Mouse (Mus musculus) heart, postnatal 4 days (tissue): ENCODE data around the gene Fam227a. TPM values are rescaled to one million over a fixed set of nuclear protein-coding genes. Genes with fewer than 3 reads are reported as not detected.
A peak's percentile ranks its signal among the peaks of the same experiment; 100 is the strongest.
"Not testable (repeated sequence)": the region's sequence is repeated elsewhere in the genome, so short reads cannot be mapped to it uniquely, and the experiment has no call there.

Experiments used
- DNase-seq: peaks from one replicate; pipeline ENCODE4 v3.0.0; 2021
- total RNA-seq, 2 experiments: library from RNA; stranded (reverse); gene quantifications; 2 replicates each; pipeline ENCODE4 v1.2.3; 2021

Fam227a gene
- total RNA-seq, 2 experiments from 2014 or later, result 1.0 to 1.2 TPM

DNA sequence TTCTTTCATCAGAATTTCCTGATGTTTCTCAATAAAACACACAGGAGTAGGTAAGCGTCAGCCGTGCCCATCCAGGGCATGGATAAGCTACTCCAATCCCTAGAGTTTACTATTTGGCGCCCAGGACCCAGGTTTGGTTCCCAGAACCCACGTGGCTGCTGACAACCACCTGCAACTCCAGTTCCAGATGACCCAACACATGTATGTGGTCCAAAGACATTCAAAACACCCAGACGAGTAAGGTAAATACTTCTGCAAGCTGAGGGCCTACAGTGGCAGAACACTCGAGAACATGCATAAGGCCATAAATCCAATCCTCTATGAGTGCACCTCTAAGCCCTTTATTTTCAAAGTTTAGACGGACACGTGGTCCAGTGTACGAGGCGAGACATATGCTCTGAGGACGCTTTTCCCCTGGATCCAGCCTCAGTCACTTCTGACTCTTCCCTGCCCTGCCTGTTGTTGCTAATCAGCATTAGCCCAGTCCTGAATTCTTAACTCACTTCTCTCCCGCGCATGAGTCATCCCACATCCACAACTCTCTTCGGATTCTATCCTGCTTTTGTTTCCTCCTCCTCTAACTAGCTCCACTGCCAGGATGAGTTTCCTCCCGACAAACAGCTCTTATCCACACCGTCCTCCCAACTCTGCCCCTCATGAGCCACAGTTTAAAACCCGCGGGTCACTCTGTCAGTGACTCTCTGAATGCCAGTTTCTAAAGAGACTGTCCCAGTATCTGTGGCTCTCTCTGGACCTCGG is 25.1 kb upstream of the Fam227a start:
- DNase-seq, result no peak

DNA sequence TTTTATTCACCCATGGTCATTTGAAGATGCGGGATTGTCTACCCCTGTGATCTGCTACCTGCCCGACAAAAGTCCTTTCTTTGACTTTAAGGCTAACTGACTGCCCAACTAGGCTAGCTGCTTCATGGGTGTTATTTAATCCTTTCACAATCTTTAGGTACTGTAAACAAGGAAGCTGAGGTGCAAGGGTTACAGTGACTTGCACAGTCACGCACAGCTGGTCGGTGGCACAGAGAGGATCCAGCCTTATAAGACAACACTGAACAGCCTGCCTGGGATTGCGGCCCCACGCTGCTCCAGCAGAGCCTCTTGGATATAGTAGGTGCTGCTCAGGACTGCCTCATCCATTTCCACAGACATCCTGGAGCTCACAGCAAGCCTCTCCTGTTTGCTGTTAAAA is 24.4 kb upstream of the Fam227a start:
- DNase-seq, result no peak

DNA sequence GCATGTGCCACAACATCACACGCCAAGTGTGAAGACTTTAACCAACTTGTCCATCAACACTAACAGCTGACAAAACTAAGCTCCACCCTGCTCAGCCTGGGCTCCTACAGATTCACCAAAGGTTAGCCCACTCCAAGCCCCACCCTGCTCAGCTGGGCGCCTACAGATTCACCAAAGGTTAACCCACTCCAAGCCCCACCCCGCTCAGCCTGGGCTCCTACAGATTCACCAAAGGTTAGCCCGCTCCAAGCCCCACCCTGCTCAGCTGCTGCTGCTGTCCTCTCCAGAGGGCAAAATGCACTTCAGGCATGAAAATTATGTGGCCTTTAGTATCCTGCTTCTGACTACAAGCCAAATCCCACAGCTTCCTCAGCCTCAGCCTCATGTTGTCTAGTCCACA is 23.2 kb upstream of the Fam227a start:
- no peak for DNase-seq

DNA sequence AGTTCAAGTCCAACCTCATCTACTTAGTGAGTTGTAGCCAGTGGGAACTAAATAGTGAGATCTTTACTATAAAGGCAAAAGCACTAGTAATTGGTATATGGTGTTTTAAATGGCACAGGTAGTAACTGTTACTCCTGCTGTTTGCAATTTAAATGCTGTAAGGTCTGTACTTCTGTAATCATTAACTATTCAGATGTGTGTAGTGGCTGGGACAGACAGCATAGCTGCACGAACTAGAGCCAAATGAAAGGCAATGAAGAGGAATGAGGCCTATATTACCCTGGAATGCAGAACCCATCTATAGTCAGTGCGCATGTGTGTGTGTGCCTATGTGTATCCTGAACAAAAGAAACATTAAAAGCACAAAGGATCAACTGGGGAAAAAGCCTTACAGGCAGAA is 19.2 kb upstream of the Fam227a start:
- DNase-seq, result no peak

DNA sequence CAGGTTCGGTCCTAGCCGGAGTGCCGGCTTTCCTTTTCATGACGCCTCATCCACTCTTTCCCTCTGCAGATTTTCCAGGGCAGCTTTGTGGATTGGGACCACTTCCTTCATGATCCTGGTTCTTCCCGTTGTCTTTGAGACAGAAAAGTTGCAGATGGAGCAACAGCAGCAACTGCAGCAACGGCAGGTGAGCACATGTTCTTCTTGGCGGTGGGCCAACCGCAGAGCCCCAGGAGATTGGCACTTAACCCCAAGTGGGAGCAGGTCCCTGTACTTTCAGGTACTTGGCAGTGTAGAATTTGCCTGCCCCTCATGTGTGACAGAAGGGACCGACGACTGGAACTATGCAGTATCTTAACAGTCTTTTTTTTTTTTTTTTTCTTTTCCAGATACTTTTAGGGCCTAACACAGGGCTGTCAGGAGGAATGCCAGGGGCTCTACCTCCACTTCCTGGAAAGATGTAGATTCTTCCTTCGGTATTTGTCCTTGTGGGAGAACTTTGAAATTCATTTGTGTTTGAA is 13.1 kb upstream of the Fam227a start:
- not testable (repeated sequence) for DNase-seq

DNA sequence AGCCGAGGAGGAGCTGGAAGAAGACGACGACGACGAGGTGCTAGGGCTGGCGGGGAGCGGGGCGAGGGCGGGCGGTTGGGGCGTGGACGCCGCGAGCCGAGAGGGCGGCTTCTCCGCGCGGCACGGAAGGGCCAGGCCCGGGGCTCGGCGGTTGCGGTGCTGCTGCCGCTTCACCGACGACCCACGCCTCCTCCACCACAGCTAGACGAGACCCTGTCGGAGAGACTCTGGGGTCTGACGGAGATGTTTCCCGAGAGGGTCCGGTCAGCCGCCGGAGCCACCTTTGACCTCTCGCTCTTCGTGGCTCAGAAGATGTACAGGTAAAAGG is 12.2 kb upstream of the Fam227a start:
- no peak for DNase-seq

DNA sequence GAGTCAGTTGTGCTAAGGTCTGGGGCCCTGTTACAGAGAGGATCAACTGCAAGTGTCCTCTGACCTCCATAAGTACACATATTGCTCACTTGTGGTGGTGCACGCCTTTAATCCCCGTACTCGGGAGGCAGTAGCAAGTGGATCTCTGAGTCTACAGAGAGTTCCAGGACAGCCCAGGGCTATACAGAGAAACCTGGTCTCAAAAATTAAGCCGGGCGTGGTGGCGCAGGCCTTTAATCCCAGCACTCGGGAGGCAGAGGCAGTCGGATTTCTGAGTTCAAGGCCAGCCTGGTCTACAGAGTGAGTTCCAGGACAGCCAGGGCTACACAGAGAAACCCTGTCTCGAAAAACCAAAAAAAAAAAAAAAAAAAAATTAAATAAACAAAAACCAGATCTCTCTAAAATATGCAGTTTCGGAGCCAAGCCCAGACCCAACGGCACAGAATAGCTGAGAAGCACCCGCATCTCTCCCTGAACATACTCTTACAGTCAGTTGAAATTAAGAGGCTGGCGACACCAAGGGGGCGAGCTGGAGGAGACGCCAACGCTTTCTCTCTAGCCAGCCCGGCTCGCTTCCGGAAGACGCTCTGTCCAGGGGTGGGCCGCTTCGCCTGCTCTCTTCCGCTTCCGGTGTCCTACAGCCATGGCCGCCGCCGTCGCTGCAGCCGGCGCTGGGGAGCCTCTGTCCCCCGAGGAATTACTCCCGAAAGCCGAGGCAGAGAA is 11.7 kb upstream of the Fam227a start, which contains the start of gene Tomm22:
TSS of gene Tomm22 (plus strand) at position 613 of the 723 bp plus-strand sequence.
- peak; percentile 91 for DNase-seq

DNA sequence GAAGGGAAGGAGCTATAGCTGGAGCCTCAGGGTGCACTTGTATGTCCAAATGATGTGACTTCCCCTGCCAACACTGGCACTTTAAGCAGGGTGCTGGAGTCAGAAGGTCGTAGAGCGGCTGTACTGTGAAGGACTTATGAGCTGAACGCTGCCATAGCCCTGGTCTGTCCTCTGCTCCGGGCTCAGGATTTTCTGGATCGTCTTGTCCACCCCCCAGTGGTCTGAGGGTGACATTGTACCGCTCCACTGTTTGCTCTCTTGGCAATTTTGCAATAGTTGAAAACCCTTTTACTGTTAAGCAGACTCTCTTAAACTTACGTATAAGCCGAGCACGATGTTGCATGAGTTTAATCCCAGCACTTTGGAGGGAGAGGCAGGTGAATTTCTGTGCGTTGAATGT is 10.4 kb upstream of the Fam227a start:
- DNase-seq, result peak; percentile 43

DNA sequence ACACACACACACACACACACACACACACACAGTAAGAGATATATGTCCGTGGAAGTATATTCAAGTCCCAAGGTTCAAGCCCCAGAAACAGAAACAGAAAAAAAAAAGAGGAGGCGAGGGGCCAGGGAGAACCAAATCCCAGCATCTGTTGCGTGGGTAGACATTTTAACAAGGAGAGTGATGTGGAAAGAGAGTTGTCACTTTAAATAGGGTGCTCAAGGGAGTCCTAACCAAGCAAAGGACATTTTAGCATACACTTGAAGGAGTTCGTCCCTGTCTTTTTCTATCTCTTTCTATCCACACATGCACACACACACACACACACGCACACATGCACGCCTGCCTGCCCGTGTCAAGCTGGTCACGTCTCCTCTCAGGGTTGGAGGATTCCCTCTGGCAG is 5.9 kb upstream of the Fam227a start:
- DNase-seq, result no peak

DNA sequence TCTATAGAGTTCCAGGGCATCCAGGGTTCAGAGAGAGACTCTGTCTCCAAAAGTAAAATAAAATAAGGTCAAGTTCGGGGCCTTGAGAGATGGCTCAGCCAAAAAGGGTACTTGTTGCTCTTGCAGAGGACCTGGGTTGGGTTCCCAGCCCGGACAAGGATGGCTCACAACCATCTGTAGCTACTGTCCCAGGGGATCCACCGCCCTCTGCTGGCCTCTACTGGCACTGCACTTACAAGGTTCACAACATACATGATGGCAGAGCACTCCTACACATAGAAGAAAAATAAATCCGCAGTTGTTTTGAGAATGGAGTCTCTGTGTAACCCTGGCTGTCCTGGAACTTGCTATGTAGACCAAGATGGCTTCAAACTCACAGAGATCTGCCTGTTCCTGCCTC is 3.1 kb upstream of the Fam227a start:
- peak; percentile 56 for DNase-seq

DNA sequence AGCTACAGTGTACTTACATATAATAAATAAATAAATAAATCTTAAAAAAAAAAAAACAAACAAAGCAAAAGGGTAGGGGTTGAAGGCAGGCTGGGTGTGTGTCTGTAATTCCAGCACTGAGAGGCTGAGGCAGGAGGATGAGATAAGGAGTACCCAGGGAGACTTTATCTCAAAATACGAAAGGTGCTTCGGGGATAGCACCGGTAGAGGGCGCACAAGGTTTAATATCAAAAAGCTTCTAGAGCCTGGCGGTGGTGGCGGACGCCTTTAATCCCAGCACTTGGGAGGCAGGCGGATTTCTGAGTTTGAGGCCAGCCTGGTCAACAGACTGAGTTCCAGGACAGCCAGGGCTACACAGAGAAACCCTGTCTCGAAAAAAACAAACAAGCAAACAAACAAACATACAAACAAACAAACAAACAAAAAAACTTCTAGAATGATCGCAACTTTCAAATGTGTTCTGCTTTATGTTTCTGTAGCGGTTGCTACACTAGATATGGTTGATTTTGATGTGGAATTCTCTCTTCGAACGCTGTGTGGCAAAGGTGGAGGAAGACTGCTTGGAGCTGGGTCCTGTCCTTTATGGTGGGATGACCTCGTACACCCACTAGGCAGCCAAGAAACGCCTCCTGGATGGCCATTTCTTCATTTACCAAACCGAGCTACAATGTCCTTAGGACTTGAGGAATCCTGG is 772 bp downstream of the Fam227a start:
- peak; percentile 87 for DNase-seq

DNA sequence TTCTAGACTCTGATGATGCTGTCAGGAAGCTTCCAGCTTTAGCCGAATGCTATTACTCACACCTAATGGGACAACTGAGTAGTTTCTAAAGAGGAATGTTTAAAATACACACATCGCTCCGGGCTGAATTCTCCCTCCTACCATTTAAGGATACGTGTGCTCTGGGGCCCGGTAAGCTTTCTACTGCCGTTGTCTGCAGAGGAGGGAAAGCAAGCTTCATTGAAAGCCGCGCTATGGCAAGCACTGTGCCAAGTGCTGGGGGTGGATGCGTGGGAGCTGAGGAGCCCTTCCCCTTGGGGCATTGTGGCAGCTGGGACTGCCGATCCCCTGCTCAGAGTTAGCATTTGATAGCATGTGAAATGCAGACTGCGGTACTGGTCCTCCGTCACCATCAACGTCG is 2.3 kb downstream of the Fam227a start:
- DNase-seq, result no peak

DNA sequence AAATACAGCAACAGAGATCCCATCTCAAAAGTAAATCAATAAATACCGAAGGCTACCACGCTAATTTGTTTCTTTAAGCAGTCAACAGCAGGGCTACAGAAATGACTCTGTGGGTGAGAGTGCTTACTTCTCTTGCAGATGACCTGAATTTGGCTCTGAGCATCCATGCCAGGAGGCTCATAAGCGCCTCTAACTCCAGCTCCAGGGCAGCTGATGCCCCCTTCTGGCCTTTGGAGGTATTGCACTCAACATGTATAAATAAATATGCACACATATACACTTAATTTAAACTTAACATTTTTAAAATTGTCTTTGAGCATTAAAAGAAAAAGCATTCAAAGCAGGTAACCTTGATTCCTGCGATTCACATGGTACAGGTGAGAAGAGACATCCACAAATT is 7.3 kb downstream of the Fam227a start:
- no peak for DNase-seq

DNA sequence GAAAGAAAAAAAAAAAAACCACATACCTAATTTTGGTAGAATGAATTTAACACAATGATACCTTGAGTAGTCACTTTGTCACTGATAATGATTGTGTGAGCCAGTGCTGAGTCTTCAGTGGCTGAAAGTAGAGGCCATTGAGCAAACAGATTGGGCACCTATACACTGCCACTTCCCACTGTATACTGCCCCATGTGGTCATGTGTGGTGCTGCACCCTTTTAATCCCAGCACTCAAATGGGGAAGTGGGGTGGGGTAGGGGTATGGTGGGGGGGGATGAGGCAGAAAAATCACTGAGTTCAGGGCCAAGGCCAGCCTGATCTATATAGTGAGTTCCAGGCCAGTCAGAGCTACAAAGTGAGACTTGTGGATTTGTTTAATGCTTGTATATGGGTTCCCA is 8.2 kb downstream of the Fam227a start:
- peak; percentile 58 for DNase-seq

DNA sequence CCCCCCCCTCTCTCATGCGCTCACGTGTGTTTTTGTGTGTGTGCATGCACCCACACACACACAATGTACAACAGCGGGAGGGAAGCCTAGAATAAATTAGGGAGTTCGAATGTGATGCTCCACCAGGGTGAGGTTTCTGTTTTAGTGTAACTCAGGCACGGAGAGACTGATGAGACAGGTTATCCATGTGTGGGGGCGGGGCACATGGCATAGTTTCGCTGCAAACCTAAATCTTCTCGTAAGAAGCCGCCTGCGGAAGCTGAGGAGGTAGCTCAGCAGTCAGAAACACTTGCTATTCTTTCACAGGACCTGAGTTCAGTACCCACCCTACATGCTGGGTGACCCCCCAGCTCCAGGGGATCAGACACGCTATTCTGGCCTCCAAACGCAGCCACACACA is 10.6 kb downstream of the Fam227a start:
- no peak for DNase-seq

DNA sequence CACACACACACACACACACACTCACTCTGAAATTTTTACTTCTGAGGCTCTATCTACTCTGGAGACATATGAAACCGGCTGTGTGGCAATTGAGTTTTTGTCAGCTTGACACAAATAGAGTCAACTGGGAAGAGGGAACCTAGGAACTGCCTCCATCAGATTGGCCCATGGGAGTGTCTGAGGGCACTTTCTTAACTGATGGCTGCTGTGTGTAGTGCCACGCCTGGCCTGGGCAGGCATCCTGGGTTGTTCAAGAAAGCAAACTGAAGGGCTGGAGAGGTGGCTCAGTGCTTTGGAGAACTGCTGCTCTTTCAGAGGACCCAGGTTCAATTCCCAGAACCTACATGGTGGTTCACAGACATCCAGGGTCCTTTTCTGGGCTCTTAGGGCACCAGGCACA is 13.3 kb downstream of the Fam227a start:
- no peak for DNase-seq

DNA sequence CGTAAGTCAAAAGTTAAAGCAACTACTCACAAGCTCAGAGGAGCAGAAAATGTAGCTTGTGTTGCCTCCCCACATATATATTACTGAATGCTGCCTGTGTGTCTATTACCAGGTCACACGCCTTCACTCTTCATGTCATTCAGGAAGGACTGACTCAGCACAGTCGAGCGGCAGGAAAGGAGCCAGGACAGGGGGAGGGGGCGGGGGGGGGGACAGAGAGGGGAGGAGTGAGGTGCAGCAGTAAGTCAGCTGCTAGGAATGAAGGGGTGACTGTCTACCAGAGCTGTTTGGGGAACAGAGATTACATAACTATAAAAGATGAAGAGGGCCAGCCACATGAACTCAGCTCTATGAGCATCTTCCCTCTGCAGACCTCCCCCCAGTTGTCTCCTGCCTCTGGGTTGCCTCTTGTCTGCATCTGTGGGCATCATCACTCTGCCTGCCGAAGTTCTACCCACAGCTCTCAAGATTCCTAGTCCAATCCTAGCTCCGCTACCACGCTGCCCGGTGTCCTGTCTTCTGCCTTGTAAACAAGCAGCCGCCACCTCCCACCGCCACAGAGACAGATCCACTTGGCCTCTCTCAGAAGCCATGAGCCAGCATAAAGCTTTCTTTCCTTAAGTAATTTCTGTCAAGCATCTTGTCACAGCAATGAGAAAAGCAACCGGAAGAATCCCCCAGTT is 17.5 kb downstream of the Fam227a start:
- no peak for DNase-seq

DNA sequence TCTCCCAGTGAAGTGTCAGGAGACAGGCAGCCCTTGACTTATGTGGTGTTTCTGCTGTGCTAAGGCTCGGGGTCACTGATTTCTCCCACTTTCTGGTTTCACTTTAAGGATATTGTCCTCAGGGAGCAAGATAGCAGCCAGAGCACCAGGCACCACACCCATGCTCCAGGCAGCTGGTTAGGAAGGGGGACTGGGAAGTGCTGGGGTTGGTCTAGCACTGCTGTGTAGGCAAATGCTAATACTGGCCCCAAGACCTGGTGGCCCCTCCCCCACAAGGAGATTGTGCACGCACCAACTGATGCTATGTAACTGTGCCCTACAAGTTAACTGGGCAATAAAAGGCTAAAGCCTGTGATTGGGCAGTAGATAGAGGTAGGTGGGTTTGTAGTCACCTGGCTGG is 28.3 kb downstream of the Fam227a start:
- DNase-seq, result no peak

DNA sequence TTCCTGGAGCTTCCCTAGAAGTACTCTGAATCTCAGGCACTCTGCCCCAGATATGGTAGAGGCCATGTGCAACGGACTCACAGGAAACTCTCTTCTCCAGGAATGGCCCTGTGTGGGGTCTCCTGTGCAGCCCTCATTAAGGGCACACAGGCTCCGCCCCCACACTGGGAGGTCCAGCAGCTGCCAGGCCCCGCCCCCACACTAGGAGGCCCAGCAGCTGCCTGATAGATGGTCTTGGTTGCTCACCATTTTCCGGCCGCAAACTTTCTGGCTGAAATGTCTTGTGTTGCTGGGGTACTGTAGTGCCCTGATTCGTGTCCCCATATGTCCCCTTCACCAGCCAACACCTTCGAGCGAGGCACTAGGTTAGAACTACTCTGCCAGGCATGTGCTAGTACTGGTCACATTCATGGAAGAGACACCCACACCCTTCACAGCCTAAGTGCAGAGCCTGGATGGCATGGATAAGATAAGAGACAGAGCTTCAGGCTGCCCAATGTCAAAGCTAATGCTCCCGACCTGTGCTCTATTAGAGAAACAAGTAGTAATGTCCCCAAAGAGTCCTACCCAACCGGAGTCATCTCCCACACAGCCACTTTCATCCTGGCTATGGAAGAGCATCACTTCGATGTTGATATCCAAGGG is 38.9 kb downstream of the Fam227a start:
- DNase-seq, result no peak

DNA sequence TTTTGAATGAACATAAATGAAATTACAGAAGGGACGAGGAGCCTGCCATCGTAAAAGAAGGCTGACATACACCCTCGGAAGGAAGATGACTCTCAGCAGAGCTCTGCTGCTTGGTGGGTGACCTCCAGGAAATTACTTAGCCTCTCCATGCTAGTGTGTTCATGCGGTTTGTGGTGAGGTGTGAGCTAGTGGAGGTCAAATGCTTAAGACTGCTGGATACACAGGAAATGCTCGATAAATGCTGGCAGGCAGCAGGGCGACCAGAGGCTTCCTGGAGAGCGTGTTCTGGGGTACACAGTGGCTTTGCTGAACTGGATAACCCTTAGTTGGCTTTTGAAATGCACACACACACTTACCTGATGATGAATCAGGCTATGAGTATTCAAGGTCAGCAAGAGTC is 40.3 kb downstream of the Fam227a start:
- no peak for DNase-seq

DNA sequence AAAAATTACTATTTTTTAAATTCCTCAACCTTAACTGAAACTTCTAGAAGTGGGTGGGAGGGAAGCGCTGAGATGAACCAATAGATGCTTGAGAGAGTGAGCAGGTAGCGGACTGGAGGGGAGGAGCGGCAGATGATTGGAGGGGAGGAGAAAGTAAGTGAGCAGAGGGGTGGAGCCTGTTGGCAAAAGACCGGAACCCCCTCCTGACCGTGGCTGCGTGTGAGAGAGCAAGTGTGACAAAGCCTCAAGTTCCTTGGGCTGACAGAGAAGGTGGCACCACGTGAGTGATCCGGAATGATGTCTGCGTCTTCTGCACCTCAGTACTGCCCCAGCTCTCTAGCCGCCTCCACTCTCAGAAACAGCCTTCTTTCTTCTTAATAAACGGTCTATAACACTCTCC is 41.6 kb downstream of the Fam227a start:
- no peak for DNase-seq

DNA sequence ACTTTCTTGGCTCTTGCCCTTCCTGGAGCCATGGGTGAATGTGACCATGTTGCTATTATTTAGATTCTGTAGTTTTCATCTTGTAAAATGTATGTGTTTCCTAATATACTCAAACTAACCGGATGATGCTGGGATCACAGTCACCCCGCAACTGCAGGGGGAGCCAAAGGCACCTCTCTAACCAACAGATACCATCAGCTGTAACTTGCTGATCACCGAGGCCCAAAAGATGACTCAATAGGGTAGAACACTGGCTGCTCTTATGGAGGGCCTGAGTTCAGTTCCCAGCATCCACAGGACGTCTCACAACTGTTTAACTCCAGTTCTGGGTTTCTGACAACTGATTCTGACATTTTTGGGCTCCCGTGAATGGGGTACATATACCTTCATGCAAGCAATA is 42.0 kb downstream of the Fam227a start:
- no peak for DNase-seq
